Mouse (Mus musculus) heart, adult 2 months (tissue): ENCODE measurements around the gene R3hdml.

ENCODE experiments used
- EP300 ChIP-seq: fragments of 200-500 bp; IDR thresholded peaks from 2 replicates; pipeline ENCODE4 v1.6.1; 2011; ENCODE audit warnings: low read depth, low read length, control low read depth; ENCODE audit not compliant: insufficient read depth
- POLR2A ChIP-seq: fragments of 200-500 bp; IDR thresholded peaks from 2 replicates; pipeline ENCODE4 v1.6.1; 2011; ENCODE audit warnings: mild to moderate bottlenecking, low read depth, low read length, control low read depth; ENCODE audit not compliant: insufficient read depth

DNA sequence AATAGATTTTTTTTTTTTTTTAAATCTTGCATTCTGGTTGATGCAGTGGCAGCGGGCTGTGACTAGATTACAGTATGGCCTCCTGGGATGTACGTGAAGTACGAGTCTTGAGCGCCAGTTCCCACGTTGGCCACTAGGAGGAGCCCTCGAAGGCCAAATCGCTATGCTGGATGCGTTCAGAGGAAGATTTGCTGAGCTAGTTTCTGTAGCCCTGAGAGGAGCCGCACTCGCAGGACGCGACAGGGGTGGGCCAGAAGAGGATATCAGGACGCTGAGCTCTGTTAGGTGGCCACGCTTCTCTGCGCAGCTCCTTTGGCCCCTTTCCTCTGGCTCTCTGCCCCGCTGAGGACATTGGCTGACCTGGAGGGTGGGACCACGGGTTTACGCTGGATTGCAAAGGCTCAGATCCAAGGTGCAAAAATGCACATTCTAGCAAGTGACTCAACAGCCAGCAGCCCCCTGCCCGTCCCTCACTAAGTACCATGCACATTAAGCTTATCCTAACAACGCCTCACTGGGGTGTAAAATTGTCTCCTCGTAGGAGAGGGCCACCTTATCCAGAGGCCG lies 42.9 kb downstream of the R3hdml start:
- TF ChIP-seq EP300 (peak; percentile 70; the same call in 1 of the 2 replicates), POLR2A (no peak)
